Mouse (Mus musculus) midbrain, postnatal 0 days (tissue): ENCODE measurements around the gene Ptp4a2. TPM values are rescaled to one million over a fixed set of nuclear protein-coding genes. Genes with fewer than 3 reads are reported as not detected.

ENCODE experiments used
- ATAC-seq: fragments of 200-750 bp; cut with Nextera tagmentation; 2 replicates; pipeline ENCODE4 v1.8.0; 2017; ENCODE audit warnings: moderate number of reproducible peaks, mild to moderate bottlenecking, moderate TSS enrichment, moderate library complexity; ENCODE audit not compliant: low FRiP score
- DNase-seq: peaks from one replicate; pipeline ENCODE4 v3.0.0-alpha.2; 2015; ENCODE audit warnings: low spot score
- H3K27ac ChIP-seq: fragments of 300-500 bp; sonication (generic); 2 replicates; pipeline ENCODE4 v1.5.1; 2014; ENCODE audit warnings: low read depth, mild to moderate bottlenecking, low read length, mixed read lengths
- H3K27me3 ChIP-seq: fragments of 300-500 bp; sonication (generic); 2 replicates; pipeline ENCODE4 v1.6.1; 2014; ENCODE audit warnings: low read length, control low read depth, mixed read lengths; ENCODE audit not compliant: insufficient read depth
- H3K36me3 ChIP-seq: fragments of 300-500 bp; sonication (generic); 2 replicates; pipeline ENCODE4 v1.6.1; 2014; ENCODE audit warnings: low read length, control low read depth, mixed read lengths; ENCODE audit not compliant: insufficient read depth
- H3K4me1 ChIP-seq: fragments of 300-500 bp; sonication (generic); 2 replicates; pipeline ENCODE4 v1.6.1; 2014; ENCODE audit warnings: mild to moderate bottlenecking, control low read depth, antibody characterized with exemption, low read length, mixed read lengths; ENCODE audit not compliant: insufficient read depth
- H3K4me2 ChIP-seq: fragments of 300-500 bp; sonication (generic); 2 replicates; pipeline ENCODE4 v1.6.1; 2014; ENCODE audit warnings: low read depth, mild to moderate bottlenecking, low read length, mixed read lengths; ENCODE audit not compliant: poor library complexity, severe bottlenecking
- H3K4me3 ChIP-seq: fragments of 300-500 bp; sonication (generic); 2 replicates; pipeline ENCODE4 v1.5.1; 2014; ENCODE audit warnings: low read depth, mild to moderate bottlenecking, low read length, moderate library complexity
- H3K9ac ChIP-seq: fragments of 300-500 bp; sonication (generic); replicated peaks from 2 replicates; pipeline ENCODE4 v1.6.1; 2014; ENCODE audit warnings: mild to moderate bottlenecking, low read length, moderate library complexity, mixed read lengths; ENCODE audit not compliant: poor library complexity, severe bottlenecking
- H3K9me3 ChIP-seq: fragments of 300-500 bp; sonication (generic); 2 replicates; pipeline ENCODE4 v1.6.1; 2016; ENCODE audit warnings: low read length, control low read depth
- CTCF ChIP-seq: IDR thresholded peaks from 2 replicates; pipeline ENCODE4 v1.5.1; 2016; ENCODE audit warnings: antibody characterized with exemption, mild to moderate bottlenecking
- WGBS: fragments of 180-500 bp; shearing (Covaris S2); extraction: QIAGEN DNeasy Blood & Tissue Kit; methylation state at CpG from one replicate; pipeline ENCODE4 v1.1.7; 2014; 5-methylcytosine and 5-hydroxymethylcytosine counted together
- polyA plus RNA-seq: library from polyadenylated mRNA; unstranded; fragments of >200 nt; fragmentation: Nextera tagmentation; extraction: Ambion mirVana; gene quantifications from 2 replicates; pipeline ENCODE4 v1.2.1, GENCODE M21; 2015
- total RNA-seq: library from RNA; depleted of rRNA; stranded (reverse); fragments of >200 nt; gene quantifications from 2 replicates; pipeline ENCODE4 v1.2.3, GENCODE M21; 2014

The Ptp4a2 gene
- total and polyA plus RNA-seq, 2 experiments from 2014 or later = 94.0 to 245 TPM

DNA sequence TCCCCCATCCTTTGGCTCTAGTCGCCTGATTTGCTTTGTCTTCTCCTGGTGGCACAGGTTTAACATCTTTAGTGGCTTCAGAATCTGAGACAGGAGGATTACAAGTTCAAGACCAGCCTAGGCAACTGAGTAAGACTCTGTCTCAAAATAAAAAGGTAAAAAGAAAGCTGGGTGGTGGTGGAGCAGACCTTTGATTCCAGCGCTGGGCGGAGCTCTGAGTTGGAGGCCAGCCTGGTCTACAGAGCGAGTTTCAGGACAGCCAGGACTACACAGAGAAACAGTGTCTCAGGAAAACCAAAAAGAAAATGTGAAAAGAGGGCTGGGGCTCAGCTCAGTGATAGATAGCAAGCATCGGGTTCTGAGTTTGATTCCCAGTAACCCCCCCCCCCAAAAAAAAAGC is 27.5 kb upstream of the Ptp4a2 start:
- no peak overlapping the region for H3K27ac ChIP-seq
- no peaks in the 10 kb centered on the region for H3K27me3 ChIP-seq
- H3K4me3 ChIP-seq = no peak overlapping the region
- H3K4me1 ChIP-seq = no peaks in the 10 kb centered on the region
- TF ChIP-seq CTCF = no peak
- no peak overlapping the region for H3K9ac ChIP-seq
- no peak for DNase-seq
- H3K36me3 ChIP-seq = no peaks in the 10 kb centered on the region
- no peak for ATAC-seq
- WGBS = 90% methylated on average over 5 of the region's 5 CpGs
- no peak overlapping the region for H3K4me2 ChIP-seq
- no peaks in the 10 kb centered on the region for H3K9me3 ChIP-seq

DNA sequence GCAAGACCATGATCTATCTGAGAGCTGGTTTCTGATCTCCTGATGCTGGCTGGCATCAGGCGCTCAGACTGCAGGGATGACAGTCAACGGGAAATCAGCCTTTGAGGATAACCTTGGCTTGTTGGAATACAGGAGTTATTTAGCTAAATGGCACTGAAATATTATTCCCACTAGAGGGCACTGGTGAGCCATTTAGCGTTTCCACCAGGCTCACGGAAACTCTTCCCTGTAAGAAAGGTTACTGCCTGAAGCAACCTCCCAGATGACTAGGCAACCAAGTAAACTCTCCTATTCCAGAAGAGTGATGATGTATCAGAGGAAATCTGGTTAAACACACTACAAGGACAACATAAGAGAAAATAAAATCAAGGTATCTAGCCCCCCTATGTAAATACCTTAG is 25.8 kb upstream of the Ptp4a2 start:
- Histone ChIP-seq H3K9me3 (no peaks in the 10 kb centered on the region), H3K9ac (no peak overlapping the region), H3K27ac (no peak overlapping the region), H3K36me3 (no peaks in the 10 kb centered on the region), H3K4me1 (no peaks in the 10 kb centered on the region), H3K4me3 (no peak overlapping the region), H3K27me3 (no peaks in the 10 kb centered on the region), H3K4me2 (no peak overlapping the region)
- 0% methylated on average over 4 of the region's 4 CpGs for WGBS
- ATAC-seq (no peak), DNase-seq (peak; percentile 94)
- peak; percentile 95 for TF ChIP-seq CTCF

DNA sequence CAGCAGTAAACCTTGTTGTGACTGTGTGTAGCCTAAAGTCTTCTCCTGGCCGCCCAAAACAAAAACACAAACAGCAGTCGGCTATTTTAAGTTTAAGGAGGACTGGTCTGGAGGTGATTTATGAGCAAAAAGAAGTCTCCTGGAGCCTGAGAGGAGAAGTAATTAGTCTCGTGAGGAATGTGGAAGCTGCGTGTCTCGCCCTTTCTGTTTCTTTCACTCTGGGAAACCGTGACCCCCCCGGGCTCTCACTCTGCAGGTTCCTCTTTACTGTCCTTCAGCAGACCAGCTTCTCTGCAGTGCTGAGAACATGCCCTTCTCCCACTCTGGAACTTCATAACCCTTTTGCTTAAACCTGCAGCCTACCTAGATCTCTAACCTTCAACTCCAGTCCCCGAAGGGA is 22.3 kb upstream of the Ptp4a2 start:
- Histone ChIP-seq H3K4me2 (no peak overlapping the region), H3K36me3 (no peaks in the 10 kb centered on the region), H3K4me3 (no peak overlapping the region), H3K4me1 (peaks cover 10% of the 10 kb centered on the region; the same call in 1 of the 2 replicates), H3K27ac (no peak overlapping the region), H3K9me3 (no peaks in the 10 kb centered on the region), H3K27me3 (no peaks in the 10 kb centered on the region), H3K9ac (no peak overlapping the region)
- DNase-seq (no peak), ATAC-seq (no peak)
- 74% methylated on average over 8 of the region's 8 CpGs for WGBS
- no peak for TF ChIP-seq CTCF

DNA sequence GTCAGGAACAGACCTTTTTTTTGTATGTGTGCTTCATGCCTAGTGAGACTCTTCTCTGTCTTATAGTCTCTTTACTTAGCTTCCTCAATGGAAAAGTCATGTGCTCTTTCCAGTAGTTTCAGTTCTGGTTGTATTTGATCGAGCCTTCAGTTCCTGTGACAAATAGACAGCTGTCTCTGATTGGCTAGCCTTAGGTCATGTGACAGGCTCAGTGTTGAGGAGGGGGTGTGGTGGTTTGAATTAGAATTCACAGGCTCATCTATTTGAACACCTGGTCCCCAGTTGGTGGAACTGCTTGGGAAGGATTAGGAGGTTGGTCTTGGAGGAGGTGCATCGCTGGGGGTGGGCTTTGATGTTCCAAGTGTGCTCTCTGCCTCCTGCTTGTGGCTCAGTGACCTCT is 21.4 kb upstream of the Ptp4a2 start:
- H3K4me1 ChIP-seq = peaks cover 10% of the 10 kb centered on the region; the same call in 1 of the 2 replicates
- ATAC-seq = no peak
- 90% methylated on average over 2 of the region's 2 CpGs for WGBS

DNA sequence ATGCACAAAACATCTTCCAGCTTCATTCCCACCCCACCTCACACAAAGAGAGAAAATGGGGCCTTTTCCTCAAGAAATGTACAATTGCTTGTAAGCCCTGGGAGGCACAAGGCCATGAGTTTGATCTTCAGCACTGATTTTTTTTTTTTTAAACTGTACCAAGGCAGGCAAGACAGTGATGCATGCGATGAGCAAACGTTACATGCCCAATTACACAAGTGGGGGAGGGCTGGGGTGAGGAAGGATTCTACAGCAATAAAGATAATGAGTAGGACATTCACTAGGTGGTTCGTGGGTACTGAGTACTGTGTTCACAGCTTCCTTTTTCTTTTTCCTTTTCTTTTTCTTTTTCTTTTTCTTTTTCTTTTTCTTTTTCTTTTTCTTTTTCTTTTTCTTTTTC is 20.5 kb upstream of the Ptp4a2 start:
- 84% methylated on average over 3 of the region's 3 CpGs for WGBS
- Histone ChIP-seq H3K9me3 (no peaks in the 10 kb centered on the region), H3K9ac (no peak overlapping the region), H3K4me3 (no peak overlapping the region), H3K4me1 (peaks cover 15% of the 10 kb centered on the region; the same call in 1 of the 2 replicates), H3K4me2 (no peak overlapping the region), H3K36me3 (no peaks in the 10 kb centered on the region), H3K27ac (no peak overlapping the region), H3K27me3 (no peaks in the 10 kb centered on the region)
- no peak for TF ChIP-seq CTCF
- DNase-seq = no peak
- ATAC-seq = no peak

More for the DNA sequence above, 21.4 kb upstream of the Ptp4a2 start:
- Histone ChIP-seq H3K4me2 (no peak overlapping the region), H3K36me3 (no peaks in the 10 kb centered on the region), H3K9me3 (no peaks in the 10 kb centered on the region), H3K4me3 (no peak overlapping the region), H3K27me3 (no peaks in the 10 kb centered on the region), H3K27ac (no peak overlapping the region), H3K9ac (no peak overlapping the region)
- no peak for DNase-seq
- TF ChIP-seq CTCF = no peak

DNA sequence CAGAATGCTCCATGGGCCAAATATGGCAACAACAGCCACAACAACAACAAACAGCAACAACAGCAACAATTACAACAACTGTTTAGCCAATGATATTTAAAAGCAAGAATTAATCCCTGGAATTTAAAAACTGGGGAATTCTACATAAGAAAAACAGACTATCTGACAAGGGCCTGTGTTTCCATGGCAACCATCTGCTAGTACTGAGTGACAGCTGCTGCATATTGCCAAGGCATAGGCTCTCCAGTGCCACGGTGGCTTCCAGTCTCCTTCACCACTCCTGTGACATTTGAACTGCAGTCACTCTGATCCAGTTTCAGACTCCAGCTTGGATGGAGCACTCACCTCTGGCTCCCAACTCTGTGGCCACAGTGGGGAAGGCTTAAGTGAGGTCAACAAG is 19.6 kb upstream of the Ptp4a2 start:
- ATAC-seq = no peak
- Histone ChIP-seq H3K36me3 (no peaks in the 10 kb centered on the region), H3K9ac (no peak overlapping the region), H3K27me3 (no peaks in the 10 kb centered on the region), H3K4me1 (peaks cover 16% of the 10 kb centered on the region; the same call in 1 of the 2 replicates), H3K9me3 (no peaks in the 10 kb centered on the region), H3K27ac (peak overlapping the region; percentile 55), H3K4me3 (no peak overlapping the region), H3K4me2 (no peak overlapping the region)
- WGBS = 7% methylated on average over 1 of the region's 1 CpGs
- DNase-seq = peak; percentile 78
- TF ChIP-seq CTCF = no peak
